Mouse (Mus musculus) layer of hippocampus, adult 9-11 months (tissue): ENCODE measurements at regions not wholly inside any gene's neighbourhood (a gene's known extent, or its start where the extent isn't known, plus 50 kb on each side); places are given as distances from the start of the nearest gene placed in this dataset.

Experiments
- DNase-seq: peaks from one replicate; pipeline ENCODE4 v3.0.0; 2022

- no peak for DNase-seq
Observed at GRCm38 (mm10) chr19:49396257-49396656, 1190.4 kb downstream of the Sorcs3 start.

GRCm38 (mm10) chr19:49415326-49415725 lies 1209.5 kb downstream of the Sorcs3 start:
- DNase-seq = no peak

- peak; percentile 4 for DNase-seq
Observed at GRCm38 (mm10) chr19:49423059-49423900, 1217.5 kb downstream of the Sorcs3 start.
